Mouse (Mus musculus) layer of hippocampus, postnatal 14 days (tissue): ENCODE measurements at regions not wholly inside any gene's neighbourhood (a gene's known extent, or its start where the extent isn't known, plus 50 kb on each side); places are given as distances from the start of the nearest gene placed in this dataset.

Source experiments
- DNase-seq, 2 experiments: peaks; one replicate each; pipeline ENCODE4 v3.0.0; 2021 to 2022; ENCODE audit warnings: low spot score in 2 of 2, mixed read lengths in 1 of 2

DNA sequence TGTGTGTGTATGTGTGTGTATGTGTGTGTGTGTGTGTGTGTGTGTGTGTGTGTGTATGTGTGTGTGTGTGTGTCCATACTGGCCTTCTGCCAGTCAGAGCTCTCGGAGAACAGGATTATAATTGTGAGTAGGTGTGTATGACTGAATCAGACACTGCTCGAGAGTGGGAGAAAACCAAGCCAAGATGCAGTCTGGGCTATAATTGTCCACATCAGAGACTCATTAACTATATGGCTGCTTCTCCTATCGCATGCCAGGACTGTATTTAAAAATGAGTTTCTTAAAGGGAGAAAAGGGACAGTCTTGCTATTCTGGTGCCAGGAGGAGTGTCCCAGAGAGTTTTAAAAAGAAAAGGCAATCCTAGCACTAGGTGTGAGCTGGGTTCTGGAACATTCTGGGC lies 58.7 kb upstream of the Adpgk start:
- no peak for DNase-seq

DNA sequence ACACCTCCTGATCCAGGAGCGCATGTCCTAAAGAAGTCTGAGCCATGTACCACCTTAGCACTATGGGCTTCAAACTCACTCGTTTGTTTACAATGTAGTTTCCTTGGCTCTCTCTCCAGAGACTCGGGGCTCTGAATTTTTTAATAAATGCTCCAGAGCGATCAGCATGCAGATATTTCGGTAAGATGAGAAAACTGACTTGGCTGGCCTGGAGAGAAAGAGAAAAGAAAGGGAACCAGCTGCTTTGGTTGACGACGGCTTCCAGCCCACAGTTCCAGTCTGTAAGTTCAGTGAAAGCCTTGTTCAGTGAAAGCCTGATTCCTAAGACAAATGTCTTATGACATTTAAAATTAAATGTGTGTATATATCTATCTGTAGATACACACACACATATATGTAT lies 59.4 kb upstream of the Adpgk start:
- no peak for DNase-seq

DNA sequence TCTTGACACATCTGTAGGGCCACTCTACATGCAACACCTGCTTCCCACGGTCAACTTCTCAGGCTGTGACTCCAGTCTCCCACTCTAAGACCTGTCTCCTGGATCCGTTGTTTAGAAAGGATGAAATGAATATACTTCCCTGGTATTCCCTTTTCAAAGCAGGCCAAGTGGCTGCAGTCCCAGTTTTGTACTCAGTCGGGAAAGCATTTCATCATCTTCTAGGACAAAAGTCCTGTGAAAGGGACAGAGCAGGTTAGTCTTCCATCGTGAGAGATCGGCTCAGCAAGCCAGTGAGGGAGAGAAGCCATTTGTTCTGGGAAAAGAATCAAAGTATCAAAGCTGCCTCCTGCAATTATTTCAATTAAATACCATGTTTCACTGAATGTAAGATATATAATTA lies 60.2 kb upstream of the Adpgk start:
- DNase-seq: no peak

GRCm38 (mm10) chr9:59230161-59230560 lies 61.2 kb upstream of the Adpgk start:
- no peak for DNase-seq

DNA sequence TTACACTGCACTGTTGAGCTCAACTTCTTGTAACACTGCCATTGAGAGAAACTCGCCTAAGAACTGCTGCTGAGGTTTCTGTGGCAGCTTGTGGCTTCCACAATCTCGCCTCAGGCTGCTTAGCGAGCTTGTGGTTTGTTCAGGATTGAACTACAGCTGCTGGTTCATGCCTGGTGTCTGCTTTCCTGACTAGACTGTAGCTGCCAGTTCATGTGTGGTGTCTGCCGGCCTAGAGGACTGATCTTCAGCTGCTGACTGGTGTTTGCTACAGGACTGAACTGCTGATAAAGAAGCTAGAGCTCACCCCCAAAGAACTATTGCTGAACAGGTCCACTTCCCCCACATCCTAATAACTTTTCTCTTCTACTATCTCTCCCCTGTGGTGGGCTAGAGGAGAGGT lies 63.4 kb upstream of the Adpgk start:
- no peak for DNase-seq

DNA sequence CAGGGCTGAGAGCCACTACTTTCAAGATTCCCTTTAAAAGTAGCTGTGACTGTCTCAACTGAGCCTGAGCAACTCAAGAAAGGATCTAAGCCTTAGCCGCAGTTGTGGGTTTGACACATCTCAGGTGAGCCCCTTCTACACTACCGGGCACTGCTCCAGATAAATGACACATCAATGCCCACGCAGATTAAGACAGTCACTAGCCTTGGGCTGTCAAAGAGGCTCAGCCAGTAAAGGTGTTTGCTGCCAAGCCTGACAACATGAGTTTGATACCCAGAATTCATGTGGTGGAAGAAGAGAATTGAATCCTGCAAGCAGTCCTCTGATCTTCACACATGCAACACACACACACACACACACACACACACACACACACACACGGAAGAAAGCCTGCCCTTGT lies 65.0 kb upstream of the Adpgk start:
- DNase-seq: no peak

GRCm38 (mm10) chr9:59219277-59219676 lies 72.1 kb upstream of the Adpgk start:
- no peak for DNase-seq

DNA sequence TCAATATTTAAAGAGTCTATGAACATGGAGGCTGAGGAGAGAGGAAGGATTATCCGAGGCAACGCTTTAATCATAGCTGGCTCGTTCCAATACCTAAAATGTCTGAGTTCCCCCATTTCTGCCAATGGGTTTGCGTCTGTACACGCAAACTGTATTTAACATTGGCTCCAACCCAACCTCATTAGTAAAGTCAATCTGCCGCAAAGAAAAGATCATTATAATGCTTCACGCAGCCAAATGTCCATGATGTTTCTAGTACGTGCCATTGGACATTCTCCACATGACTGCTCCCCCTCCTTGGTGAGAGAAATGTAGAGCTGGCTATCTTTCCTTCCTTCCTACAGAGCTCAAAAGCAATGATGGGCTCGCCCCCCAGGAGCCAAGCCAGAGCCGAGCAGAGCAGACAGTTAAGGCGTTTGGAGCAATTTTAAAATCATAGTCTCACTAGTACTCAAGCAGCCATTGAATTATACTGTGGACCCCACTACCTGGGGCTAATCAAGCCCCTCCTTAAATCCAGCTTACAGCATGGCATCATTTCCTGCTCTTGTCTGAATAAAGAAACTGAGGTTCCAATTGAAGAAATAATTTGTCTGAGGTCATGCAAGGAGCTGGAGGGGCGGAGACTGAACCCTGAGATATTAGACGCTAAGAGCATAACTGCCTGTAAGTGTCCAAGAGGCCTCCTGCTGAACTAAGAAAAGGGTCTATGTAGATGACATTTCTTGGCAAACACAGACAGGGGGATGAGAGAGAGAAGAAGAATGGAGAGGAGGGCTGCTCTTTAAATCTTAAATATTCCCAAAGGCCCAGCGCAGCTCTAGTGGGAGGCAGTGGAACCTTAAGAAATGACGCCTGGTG lies 88.5 kb upstream of the Adpgk start:
- DNase-seq: peak in 1 of 2 experiments; percentile 78

- no peak for DNase-seq
Measured at GRCm38 (mm10) chr9:59199495-59200196, 91.7 kb upstream of the Adpgk start.

- no peak for DNase-seq
Measured at GRCm38 (mm10) chr9:59198221-59198875, 93.0 kb upstream of the Adpgk start.

DNA sequence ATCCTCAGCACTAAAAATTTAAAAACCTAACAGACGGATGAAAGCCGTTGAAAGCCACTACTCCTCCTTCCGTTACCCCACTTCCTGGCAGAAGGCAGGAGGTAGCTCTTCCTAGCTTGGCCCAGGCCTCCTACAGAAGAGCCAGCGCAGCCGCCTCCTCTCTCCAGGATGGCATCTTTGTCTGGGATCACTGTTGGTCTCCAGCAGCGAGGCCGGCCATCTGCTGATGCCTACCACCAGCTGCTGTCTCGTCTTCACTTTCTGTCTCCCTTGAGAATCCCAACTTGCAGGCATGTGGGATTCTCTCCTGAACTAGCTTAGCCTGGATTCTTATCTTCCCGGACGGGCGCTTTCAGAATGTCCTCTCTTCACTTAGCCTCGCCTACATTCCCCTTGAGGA lies 93.9 kb upstream of the Adpgk start:
- peak in 1 of 2 experiments; percentile 50 for DNase-seq

DNA sequence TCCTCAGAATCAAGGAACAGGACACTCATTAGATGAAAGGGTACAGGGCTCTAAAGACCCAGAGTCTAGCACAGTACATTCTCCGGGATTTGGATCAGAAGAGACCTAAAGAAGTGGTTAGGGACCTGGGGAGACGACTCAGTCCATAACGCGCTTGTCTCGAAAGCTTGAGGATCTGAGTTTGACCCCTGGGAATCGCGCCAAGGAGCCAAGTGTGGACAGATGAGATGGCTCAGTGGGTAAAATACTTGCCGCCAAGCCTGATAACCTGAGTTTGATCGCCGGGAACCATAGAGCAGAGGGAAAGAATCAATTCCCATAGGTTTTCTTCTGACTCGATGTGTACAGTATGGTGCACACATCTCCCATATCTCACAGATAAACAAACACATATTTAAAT lies 97.4 kb upstream of the Adpgk start:
- DNase-seq: no peak

DNA sequence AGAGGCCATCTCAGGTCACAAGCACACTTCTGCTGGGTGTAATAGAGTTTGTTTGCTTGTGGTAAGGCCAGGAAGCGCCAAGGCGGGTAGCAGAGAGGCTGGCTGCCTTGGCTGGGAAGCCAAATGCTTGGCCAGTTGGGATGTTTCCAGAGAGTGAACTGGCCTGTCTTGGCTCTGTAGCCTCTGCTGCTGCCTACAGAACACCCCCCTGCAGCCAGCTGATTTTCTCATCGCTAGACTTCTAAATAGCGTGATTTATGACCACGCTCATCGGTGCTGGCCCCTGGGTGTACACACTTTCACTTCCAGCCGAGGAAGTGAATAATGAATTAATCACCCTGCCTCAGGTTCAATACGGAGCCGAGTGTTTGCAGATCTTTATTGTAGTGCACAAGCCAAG lies 102.2 kb upstream of the Adpgk start:
- peak in 1 of 2 experiments; percentile 85 for DNase-seq

DNA sequence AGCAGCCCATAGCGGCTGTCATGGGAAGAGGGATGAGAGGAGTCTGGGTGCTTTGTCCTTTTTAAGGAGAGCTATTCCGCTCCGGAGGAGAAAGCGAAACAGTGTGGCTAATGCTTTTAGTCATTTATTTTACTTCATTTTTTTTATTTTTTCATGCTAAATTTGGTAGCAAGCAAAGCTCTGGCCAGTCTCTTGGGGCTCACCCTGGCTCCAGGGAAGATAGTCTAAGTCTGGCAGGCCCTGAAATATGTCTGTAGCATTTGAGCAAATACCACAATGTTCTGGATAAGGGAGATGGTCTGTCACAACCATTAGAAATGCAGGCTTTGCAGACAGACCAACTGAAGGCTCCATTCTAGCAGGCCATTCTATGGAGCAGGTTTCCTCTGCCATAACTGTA lies 102.9 kb upstream of the Adpgk start:
- DNase-seq: no peak

DNA sequence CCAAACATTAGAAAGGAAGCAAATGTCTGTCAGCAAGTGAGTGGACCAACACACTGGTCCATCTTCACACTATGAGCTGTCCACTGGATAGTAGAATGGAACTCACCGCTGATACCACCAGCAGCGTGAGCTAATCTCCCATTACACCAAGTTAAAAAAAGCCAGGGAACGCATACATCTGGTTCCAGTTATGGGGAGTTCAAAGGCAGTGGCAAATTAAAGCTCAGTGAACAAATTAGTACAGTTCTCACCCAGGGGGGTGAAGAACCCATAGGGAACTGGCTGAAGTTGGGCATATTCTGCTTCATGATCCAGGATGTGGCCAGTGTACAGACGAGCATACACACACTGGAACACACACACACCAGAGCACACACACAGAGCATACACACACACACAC lies 105.0 kb upstream of the Adpgk start:
- DNase-seq: no peak

DNA sequence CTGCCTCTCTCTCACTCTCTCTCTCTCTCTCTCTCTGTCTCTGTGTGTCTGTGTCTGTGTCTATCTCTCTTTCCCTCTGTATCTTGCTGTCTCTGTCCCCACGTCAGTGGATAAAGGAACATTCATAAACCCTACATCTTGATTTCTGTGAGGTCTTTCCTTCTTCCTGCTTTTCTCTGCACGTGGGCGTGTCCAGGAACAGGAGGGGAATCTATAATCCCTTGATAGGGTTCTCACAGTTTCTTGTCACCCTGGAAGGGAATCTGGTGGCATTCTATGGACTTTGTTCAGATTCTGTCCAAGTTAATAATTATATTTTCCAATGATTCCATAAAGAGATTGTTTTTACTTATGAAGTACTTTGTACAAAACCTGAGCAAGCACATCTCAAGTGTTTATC lies 107.3 kb upstream of the Adpgk start:
- DNase-seq: no peak

DNA sequence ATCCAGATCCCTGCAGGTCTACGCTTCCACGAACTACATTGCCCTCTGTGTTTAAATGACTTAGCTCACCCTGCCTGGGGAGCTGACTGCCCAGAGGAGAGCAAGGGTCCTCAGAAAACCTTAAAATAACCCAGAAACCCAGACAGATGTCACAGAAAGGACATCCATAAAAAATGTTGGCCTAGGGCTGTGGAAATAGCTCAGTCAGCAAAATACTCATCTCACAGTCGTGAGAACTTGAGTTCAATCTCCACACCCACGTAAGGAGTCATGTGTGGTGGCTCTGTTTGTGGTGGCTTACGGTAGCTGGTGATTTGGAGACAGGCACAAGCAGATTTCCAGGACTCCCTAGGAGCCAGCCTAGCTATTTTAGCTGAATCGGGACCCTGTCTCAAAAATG lies 108.5 kb upstream of the Adpgk start:
- DNase-seq: no peak

- DNase-seq: peak in 1 of 2 experiments; percentile 54
Measured at GRCm38 (mm10) chr9:59182490-59182889, 108.9 kb upstream of the Adpgk start.

DNA sequence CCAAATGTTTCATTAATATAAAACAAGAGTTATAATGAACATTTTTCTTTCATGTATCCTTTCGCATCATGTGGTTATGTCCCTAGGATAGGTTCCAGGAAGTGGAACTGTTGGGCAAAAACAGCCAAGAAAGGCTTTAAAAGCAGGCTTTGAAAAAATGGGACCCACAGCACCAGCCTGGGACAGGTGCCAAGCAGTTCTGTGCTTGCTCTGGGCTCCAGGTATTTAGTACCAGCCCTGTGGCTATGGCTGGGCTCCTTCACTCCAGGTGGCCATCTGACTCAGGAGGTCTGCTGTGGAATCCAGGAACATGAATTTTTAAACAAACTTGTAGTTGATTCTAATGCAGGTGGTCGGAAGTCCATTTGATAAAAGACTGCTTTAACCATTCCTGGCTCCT lies 119.8 kb upstream of the Adpgk start:
- no peak for DNase-seq

- no peak for DNase-seq
Measured at GRCm38 (mm10) chr9:59163390-59163976, 127.2 kb upstream of the Neo1 start.

GRCm38 (mm10) chr9:59162954-59163353 lies 126.7 kb upstream of the Neo1 start:
- no peak for DNase-seq

DNA sequence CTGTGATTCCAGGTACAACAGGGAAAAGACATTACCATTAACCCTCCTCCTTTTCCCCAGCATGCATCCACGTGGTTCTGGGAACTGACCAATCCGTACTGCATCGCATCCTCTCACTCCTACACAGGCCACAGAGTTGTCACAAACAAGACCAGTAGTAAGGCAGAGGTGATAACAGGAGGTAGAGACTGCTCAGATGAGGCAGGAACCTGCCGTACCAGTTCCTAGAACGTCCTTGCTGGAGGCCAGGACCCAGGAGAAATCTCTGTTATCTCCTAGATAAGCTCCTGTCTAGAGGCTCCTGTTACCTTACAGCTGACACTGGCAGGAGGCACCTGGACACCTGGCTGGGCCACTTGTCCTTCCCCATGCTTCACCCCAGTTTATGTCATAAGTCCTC lies 121.4 kb upstream of the Neo1 start:
- DNase-seq: no peak
